Mouse (Mus musculus): ENCODE measurements around the gene Corin. TPM values are rescaled to one million over a fixed set of nuclear protein-coding genes. Genes with fewer than 3 reads are reported as not detected.

Corin gene
- not detected for total RNA-seq (2023)

GRCm38 (mm10) chr5:72503531-72504523 is at the start of gene Corin:
Gene Corin (minus strand): TSS chr5:72504473.

Other genes starting within 250 kb of the Corin start
- 9.1 TPM for gene Nfxl1, start 55.2 kb upstream of the Corin start, total RNA-seq (2023)
- 0.41 TPM for gene Zar1, start 76.8 kb upstream of the Corin start, total RNA-seq (2023)
- gene Gm5868, start 83.1 kb upstream of the Corin start, total RNA-seq (2023): not detected
- 14.6 TPM for gene Cnga1, start 139.8 kb upstream of the Corin start, total RNA-seq (2023)
- 4.9 TPM for gene Nipal1, start 143.3 kb upstream of the Corin start, total RNA-seq (2023)
- gene Txk, start 248.3 kb upstream of the Corin start, total RNA-seq (2023): 176 TPM

All from CD4-positive naive resting alpha-beta T cell, adult 57 days (primary cell).